Mouse (Mus musculus): ENCODE data around the gene Arsb.

- TF ChIP-seq CTCF (IDR thresholded peaks at IDR 0.05; ENCODE audit: low read depth) = no peak
- TF ChIP-seq EP300 (optimal IDR thresholded peaks at IDR 0.05) = no peak
Measured at GRCm38 (mm10) chr13:93853767-93854166, 82.3 kb downstream of the Arsb start.

All from stomach, postnatal 0 days (tissue).